Mouse (Mus musculus) heart, embryonic 15.5 days (tissue): Measurements from ENCODE around the gene Grm2. TPM values are rescaled to one million over a fixed set of nuclear protein-coding genes. Genes with fewer than 3 reads are reported as not detected.

Source experiments
- ATAC-seq: fragments of 200-750 bp; cut with Nextera tagmentation; replicated peaks from 2 replicates; pipeline ENCODE4 v1.8.0; 2017; ENCODE audit warnings: low read depth, moderate TSS enrichment; ENCODE audit not compliant: insufficient number of reproducible peaks, insufficient read depth, low FRiP score
- H3K27ac ChIP-seq: fragments of 300-500 bp; sonication (generic); 2 replicates; pipeline ENCODE4 v1.5.1; 2015; ENCODE audit warnings: mild to moderate bottlenecking, inconsistent platforms
- H3K27me3 ChIP-seq: fragments of 300-500 bp; sonication (generic); 2 replicates; pipeline ENCODE4 v1.6.1; 2015; ENCODE audit warnings: inconsistent platforms
- H3K36me3 ChIP-seq: fragments of 300-500 bp; sonication (generic); 2 replicates; pipeline ENCODE4 v1.6.1; 2015; ENCODE audit warnings: mild to moderate bottlenecking, inconsistent platforms
- H3K4me1 ChIP-seq: fragments of 300-500 bp; sonication (generic); replicated peaks from 2 replicates; pipeline ENCODE4 v1.6.1; 2015; ENCODE audit warnings: inconsistent platforms
- H3K4me2 ChIP-seq: fragments of 300-500 bp; sonication (generic); 2 replicates; pipeline ENCODE4 v1.6.1; 2015; ENCODE audit warnings: inconsistent platforms, mild to moderate bottlenecking, moderate library complexity
- H3K4me3 ChIP-seq: fragments of 300-500 bp; sonication (generic); 2 replicates; pipeline ENCODE4 v1.5.1; 2015; ENCODE audit warnings: mild to moderate bottlenecking, inconsistent platforms
- H3K9ac ChIP-seq: fragments of 300-500 bp; sonication (generic); 2 replicates; pipeline ENCODE4 v1.6.1; 2015; ENCODE audit warnings: mild to moderate bottlenecking, inconsistent platforms
- H3K9me3 ChIP-seq: fragments of 300-500 bp; sonication (generic); replicated peaks from 2 replicates; pipeline ENCODE4 v1.6.1; 2016; ENCODE audit warnings: inconsistent platforms
- WGBS: fragments of 180-500 bp; shearing (Covaris S2); methylation state at CpG from one replicate; pipeline ENCODE4 v1.1.7; 2015; ENCODE audit warnings: mixed read lengths; 5-methylcytosine and 5-hydroxymethylcytosine counted together
- polyA plus RNA-seq: library from polyadenylated mRNA; unstranded; fragments of >200 nt; fragmentation: Nextera tagmentation; extraction: Ambion mirVana; gene quantifications from 2 replicates; pipeline ENCODE4 v1.2.1, GENCODE M21; 2015

The Grm2 gene
- polyA plus RNA-seq, 1 experiment from 2014 or later = not detected

DNA sequence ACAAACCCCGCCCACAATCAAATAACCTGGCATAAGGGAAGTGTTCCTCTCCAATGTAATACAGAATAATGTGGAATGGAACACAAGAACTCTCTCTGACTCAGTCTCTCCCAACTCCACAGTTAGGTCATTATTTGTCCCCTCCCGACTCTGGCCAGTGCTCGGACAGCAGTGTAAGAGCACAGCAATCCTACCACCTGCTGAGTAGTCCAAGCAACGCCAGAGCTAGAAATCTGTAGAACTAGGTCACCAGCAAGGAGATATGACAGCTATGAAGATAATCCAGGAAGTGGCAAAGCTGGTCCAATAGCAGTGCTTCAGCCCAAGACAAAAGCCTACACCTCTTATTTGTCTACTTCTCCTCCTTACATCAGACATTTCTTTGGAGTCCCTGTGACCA, 20.7 kb upstream of the Grm2 start:
- no peaks in the 10 kb centered on the region for H3K27me3 ChIP-seq
- H3K9me3 ChIP-seq = no peaks in the 10 kb centered on the region
- no peak overlapping the region for H3K9ac ChIP-seq
- WGBS = 73% methylated on average over 4 of the region's 4 CpGs
- no peak overlapping the region for H3K4me3 ChIP-seq
- 0 out of 2 replicates have a peak, but pooled peaks cover 5% of the 10 kb centered on the region for H3K4me1 ChIP-seq
- H3K4me2 ChIP-seq = no peak overlapping the region
- no peak for ATAC-seq
- H3K36me3 ChIP-seq = peaks cover 32% of the 10 kb centered on the region
- H3K27ac ChIP-seq = no peak overlapping the region

DNA sequence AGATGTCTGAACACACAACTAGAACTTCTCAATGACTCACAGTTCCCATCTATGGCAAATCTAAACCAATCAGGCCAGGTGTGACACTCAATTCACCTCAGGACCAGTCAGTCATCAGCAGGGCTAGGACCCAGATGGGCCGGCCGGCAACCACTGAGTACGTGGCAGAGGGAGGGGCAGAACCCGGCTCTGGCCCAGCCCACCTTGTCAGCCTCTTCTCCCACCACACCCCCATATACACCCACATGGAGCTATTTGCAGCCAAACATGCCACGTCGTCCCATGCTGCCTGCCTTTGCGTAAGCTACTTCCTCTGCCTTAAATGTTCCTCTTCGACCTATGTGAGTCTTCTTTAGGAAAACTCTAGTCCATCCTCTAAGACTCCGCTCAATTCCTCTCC, 20.1 kb upstream of the Grm2 start:
- Histone ChIP-seq H3K27me3 (no peaks in the 10 kb centered on the region), H3K9me3 (no peaks in the 10 kb centered on the region), H3K4me2 (no peak overlapping the region), H3K36me3 (peaks cover 34% of the 10 kb centered on the region), H3K4me1 (0 out of 2 replicates have a peak, but pooled peaks cover 6% of the 10 kb centered on the region), H3K4me3 (no peak overlapping the region), H3K27ac (no peak overlapping the region), H3K9ac (no peak overlapping the region)
- ATAC-seq = no peak
- 75% methylated on average over 9 of the region's 9 CpGs for WGBS

- ATAC-seq = no peak; the same call in 1 of the 2 replicates
- H3K27ac ChIP-seq = no peak overlapping the region
- peaks cover 34% of the 10 kb centered on the region for H3K36me3 ChIP-seq
- 0% methylated on average over 1 of the region's 1 CpGs for WGBS
- no peaks in the 10 kb centered on the region for H3K27me3 ChIP-seq
- no peak overlapping the region for H3K9ac ChIP-seq
- H3K4me1 ChIP-seq = 0 out of 2 replicates have a peak, but pooled peaks cover 6% of the 10 kb centered on the region
- no peak overlapping the region for H3K4me2 ChIP-seq
- no peaks in the 10 kb centered on the region for H3K9me3 ChIP-seq
- H3K4me3 ChIP-seq = no peak overlapping the region
These were observed 19.6 kb upstream of the Grm2 start for GRCm38 (mm10) chr9:106675480-106675879.

- H3K9ac ChIP-seq = no peak overlapping the region
- 75% methylated on average over 2 of the region's 2 CpGs for WGBS
- peaks cover 39% of the 10 kb centered on the region for H3K36me3 ChIP-seq
- 0 out of 2 replicates have a peak, but pooled peaks cover 6% of the 10 kb centered on the region for H3K4me1 ChIP-seq
- no peak for ATAC-seq
- no peak overlapping the region for H3K4me2 ChIP-seq
- no peak overlapping the region for H3K27ac ChIP-seq
- no peaks in the 10 kb centered on the region for H3K27me3 ChIP-seq
- H3K9me3 ChIP-seq = no peaks in the 10 kb centered on the region
- no peak overlapping the region for H3K4me3 ChIP-seq
These were observed 18.0 kb upstream of the Grm2 start for GRCm38 (mm10) chr9:106673860-106674259.

DNA sequence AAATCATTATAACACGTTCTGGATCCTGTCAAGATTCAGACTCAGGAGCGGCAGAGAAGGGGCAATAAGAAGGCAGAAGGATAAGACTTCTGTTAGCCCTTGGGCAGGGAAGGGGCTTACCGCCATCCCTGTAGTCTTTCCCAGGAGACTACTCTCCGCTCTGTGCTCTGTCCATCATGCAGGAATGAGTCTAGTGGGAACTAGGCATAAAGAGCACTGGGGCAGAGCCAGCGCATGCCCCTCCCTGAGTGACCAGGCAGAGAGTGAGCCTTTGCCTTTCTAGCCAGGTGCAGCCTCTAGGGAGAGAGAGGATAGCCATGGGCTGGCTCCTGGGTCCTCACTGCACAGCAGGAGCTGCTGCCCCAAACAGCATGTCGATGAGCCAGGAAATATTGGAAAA, 9.0 kb upstream of the Grm2 start:
- no peak for ATAC-seq
- no peak overlapping the region for H3K27ac ChIP-seq
- H3K4me1 ChIP-seq = peaks cover 23% of the 10 kb centered on the region
- peaks cover 27% of the 10 kb centered on the region for H3K36me3 ChIP-seq
- no peaks in the 10 kb centered on the region for H3K27me3 ChIP-seq
- WGBS = 87% methylated on average over 6 of the region's 6 CpGs
- H3K4me3 ChIP-seq = no peak overlapping the region
- H3K9me3 ChIP-seq = no peaks in the 10 kb centered on the region
- no peak overlapping the region for H3K9ac ChIP-seq
- no peak overlapping the region for H3K4me2 ChIP-seq

- Histone ChIP-seq H3K4me2 (no peak overlapping the region), H3K4me1 (peaks cover 23% of the 10 kb centered on the region), H3K27me3 (no peaks in the 10 kb centered on the region), H3K36me3 (peaks cover 29% of the 10 kb centered on the region), H3K27ac (no peak overlapping the region), H3K9ac (no peak overlapping the region), H3K9me3 (no peaks in the 10 kb centered on the region), H3K4me3 (no peak overlapping the region)
- no peak for ATAC-seq
- 86% methylated on average over 4 of the region's 4 CpGs for WGBS
These were observed 8.6 kb upstream of the Grm2 start for GRCm38 (mm10) chr9:106664433-106664832.

GRCm38 (mm10) chr9:106663200-106663599, 7.3 kb upstream of the Grm2 start:
- H3K27ac ChIP-seq = 0 out of 2 replicates have a peak overlapping the region, but pooled peaks have one; percentile 16
- peaks cover 23% of the 10 kb centered on the region for H3K4me1 ChIP-seq
- ATAC-seq = peak; percentile 45; the same call in 1 of the 2 replicates
- no peak overlapping the region for H3K9ac ChIP-seq
- H3K27me3 ChIP-seq = no peaks in the 10 kb centered on the region
- H3K4me2 ChIP-seq = no peak overlapping the region
- no peak overlapping the region for H3K4me3 ChIP-seq
- H3K9me3 ChIP-seq = no peaks in the 10 kb centered on the region
- H3K36me3 ChIP-seq = peaks cover 35% of the 10 kb centered on the region
- WGBS = 47% methylated on average over 6 of the region's 6 CpGs

DNA sequence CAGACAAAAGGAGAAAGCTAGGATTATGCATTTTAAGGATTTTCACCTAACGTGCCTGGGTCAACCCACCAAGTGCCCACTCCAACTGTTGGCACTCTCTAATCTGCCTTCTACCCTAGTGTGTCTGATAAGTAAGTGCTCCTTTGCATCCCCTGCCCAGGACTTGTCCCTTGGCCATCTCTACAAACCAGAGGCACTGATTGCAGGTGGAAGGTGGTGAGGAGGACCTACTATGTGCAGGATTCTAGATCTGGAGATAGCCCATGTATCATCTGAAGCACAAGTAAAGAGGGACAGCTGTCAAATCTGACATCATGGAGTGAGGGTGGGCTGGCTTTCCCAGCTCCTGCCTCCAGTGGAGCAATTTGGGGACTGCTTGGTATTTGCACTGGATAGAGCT, 4.1 kb upstream of the Grm2 start:
- Histone ChIP-seq H3K9me3 (no peaks in the 10 kb centered on the region), H3K4me3 (no peak overlapping the region), H3K27me3 (peaks cover 21% of the 10 kb centered on the region), H3K36me3 (peaks cover 33% of the 10 kb centered on the region), H3K4me2 (no peak overlapping the region), H3K9ac (no peak overlapping the region), H3K4me1 (peaks cover 31% of the 10 kb centered on the region), H3K27ac (no peak overlapping the region)
- 90% methylated on average over 1 of the region's 1 CpGs for WGBS
- ATAC-seq = no peak

GRCm38 (mm10) chr9:106659441-106659840, 3.6 kb upstream of the Grm2 start:
- 82% methylated on average over 7 of the region's 7 CpGs for WGBS
- H3K4me1 ChIP-seq = peaks cover 31% of the 10 kb centered on the region
- ATAC-seq = no peak

GRCm38 (mm10) chr9:106657592-106657991, 1.7 kb upstream of the Grm2 start:
- Histone ChIP-seq H3K4me2 (no peak overlapping the region), H3K4me3 (no peak overlapping the region), H3K27me3 (peaks cover 40% of the 10 kb centered on the region), H3K9ac (no peak overlapping the region), H3K36me3 (peaks cover 30% of the 10 kb centered on the region), H3K4me1 (peaks cover 18% of the 10 kb centered on the region), H3K9me3 (no peaks in the 10 kb centered on the region), H3K27ac (no peak overlapping the region)
- ATAC-seq = no peak
- 27% methylated on average over 5 of the region's 5 CpGs for WGBS

More at GRCm38 (mm10) chr9:106659441-106659840, 3.6 kb upstream of the Grm2 start:
- Histone ChIP-seq H3K36me3 (peaks cover 31% of the 10 kb centered on the region), H3K4me2 (no peak overlapping the region), H3K27ac (no peak overlapping the region), H3K9ac (no peak overlapping the region), H3K4me3 (no peak overlapping the region), H3K27me3 (peaks cover 26% of the 10 kb centered on the region), H3K9me3 (no peaks in the 10 kb centered on the region)

DNA sequence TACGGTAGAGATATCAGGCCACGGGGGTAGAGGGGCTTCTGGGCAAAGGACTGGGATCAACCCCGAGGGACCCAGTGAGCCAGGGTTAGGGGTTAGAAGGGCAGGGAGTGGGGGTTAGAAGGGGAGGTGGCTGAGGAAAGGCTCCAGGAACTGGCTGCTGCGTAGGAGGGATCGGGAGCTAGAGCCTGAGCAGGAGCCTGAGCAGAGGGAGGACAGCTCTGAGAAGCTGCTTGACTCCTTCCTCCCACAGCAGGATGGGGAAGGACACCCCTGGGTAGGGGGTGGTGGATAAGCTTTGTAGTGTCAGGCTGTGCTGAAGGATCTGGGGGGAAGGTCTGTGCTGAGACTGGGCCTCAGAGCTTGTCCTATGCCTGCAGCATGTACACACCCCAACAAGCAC, 938 bp upstream of the Grm2 start:
- peaks cover 23% of the 10 kb centered on the region for H3K36me3 ChIP-seq

DNA sequence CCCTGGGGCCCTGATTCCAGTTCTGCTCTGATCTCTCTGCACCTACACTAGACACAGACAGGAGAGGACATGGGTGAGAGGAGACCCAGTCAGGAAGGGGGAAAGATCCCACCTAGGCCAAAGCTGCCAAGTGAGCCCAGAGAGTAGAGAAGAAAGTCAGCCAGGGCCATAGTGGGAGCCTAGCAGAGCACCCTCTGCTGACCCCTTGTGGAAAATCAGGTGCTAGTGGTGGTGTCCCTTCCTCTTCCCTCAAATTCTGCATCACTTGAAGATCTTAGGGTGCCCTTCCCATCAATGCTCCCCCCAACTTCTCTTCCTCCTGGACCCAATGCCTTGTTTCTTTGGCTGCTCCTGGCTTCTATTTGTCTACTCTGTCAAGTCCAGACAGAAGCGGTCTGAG, 3.2 kb downstream of the Grm2 start:
- 65% methylated on average over 1 of the region's 1 CpGs for WGBS
- H3K27me3 ChIP-seq = peaks cover 53% of the 10 kb centered on the region
- H3K4me1 ChIP-seq = peaks cover 8% of the 10 kb centered on the region
- H3K9me3 ChIP-seq = no peaks in the 10 kb centered on the region
- H3K36me3 ChIP-seq = no peaks in the 10 kb centered on the region
- no peak overlapping the region for H3K4me2 ChIP-seq
- no peak overlapping the region for H3K4me3 ChIP-seq
- no peak overlapping the region for H3K27ac ChIP-seq
- ATAC-seq = no peak
- H3K9ac ChIP-seq = no peak overlapping the region

More for the DNA sequence above, 938 bp upstream of the Grm2 start:
- H3K27me3 ChIP-seq = peaks cover 41% of the 10 kb centered on the region
- peaks cover 14% of the 10 kb centered on the region for H3K4me1 ChIP-seq
- no peak overlapping the region for H3K4me3 ChIP-seq
- no peak overlapping the region for H3K4me2 ChIP-seq
- H3K9ac ChIP-seq = no peak overlapping the region
- no peak overlapping the region for H3K27ac ChIP-seq
- ATAC-seq = no peak
- 32% methylated on average over 5 of the region's 5 CpGs for WGBS
- H3K9me3 ChIP-seq = no peaks in the 10 kb centered on the region
